Mouse (Mus musculus) C2C12 (cell line): ENCODE results near the gene Camta1.

Source experiments
- CTCF ChIP-seq: IDR thresholded peaks from one replicate; pipeline ENCODE4 v1.5.1; 2011; ENCODE audit not compliant: control insufficient read depth, insufficient read depth, insufficient read length
- MAX ChIP-seq: IDR thresholded peaks from one replicate; pipeline ENCODE4 v1.6.1; 2011; ENCODE audit warnings: mild to moderate bottlenecking, control low read depth
- MYOD1 ChIP-seq: IDR thresholded peaks from one replicate; pipeline ENCODE4 v1.6.1; 2011; ENCODE audit warnings: low read depth; ENCODE audit not compliant: control insufficient read depth, insufficient read length
- USF1 ChIP-seq: IDR thresholded peaks from one replicate; pipeline ENCODE4 v1.6.1; 2011; ENCODE audit warnings: low read depth, mild to moderate bottlenecking, control low read depth, moderate library complexity

DNA sequence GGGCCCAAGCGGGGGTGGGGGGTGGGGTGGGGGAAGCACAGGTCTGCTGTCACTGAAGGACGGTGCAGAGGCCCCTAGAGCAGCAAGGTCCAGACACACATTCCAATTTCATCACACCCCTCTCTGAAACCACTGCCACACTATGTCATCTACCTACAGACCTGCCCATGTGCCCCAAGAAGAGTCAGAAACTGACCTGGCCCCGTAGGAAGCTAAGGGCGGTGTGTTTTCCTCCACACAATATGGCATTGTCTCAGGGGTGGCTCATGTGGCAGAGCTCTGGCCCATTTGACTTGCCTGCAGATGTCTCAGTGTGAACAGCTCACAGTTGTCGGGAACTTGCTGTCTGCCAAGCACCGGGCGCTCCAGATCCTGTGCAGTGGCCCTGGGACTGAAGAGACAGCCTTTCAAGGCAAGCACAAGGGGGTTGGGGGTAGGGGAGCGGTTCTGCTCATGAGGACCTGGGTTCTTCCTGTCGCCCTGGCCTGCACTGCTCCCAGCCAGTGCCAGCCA lies 989.5 kb downstream of the Camta1 start:
- no peak for TF ChIP-seq USF1
- no peak for TF ChIP-seq CTCF
- TF ChIP-seq MAX = no peak
- TF ChIP-seq MYOD1 = no peak
